ENCODE assay signal across 8 mouse cellular contexts in the genomic region with DNA sequence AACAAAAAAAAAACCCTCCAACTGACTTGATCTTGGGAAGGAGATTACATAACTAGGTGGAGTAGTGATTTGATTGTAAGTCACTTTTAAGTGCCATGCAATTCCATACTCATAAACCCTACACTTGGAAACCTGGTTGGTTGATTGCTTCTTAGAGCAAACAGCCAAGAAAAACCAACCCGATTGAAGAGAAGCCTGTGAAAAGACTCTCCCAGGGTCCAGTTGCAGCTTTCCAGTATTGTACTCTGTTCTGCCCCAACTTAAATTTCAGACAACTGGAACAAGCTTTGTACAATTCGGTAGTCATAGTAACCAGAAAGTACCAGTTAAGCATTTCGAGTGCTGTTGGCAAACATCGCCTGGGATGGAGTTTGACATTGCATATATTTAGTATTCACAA. TPM values are rescaled to one million over a fixed set of nuclear protein-coding genes. Genes with fewer than 3 reads are reported as not detected.
A peak's percentile ranks its signal among the peaks of the same experiment; 100 is the strongest.
DNase-seq lines count a peak whose midpoint lies in the region; ATAC-seq and TF ChIP-seq lines count a peak whose summit lies in the region.

No protein-coding gene starts in this region.

- 48% methylated on average over 4 of the region's 4 CpGs for WGBS in heart, embryonic 10.5 days
- 14% methylated on average over 4 of the region's 4 CpGs for WGBS in forebrain, embryonic 14.5 days
- 27% methylated on average over 4 of the region's 4 CpGs for WGBS in lung, embryonic 14.5 days

- peak overlapping the region; percentile 74 for H3K4me2 ChIP-seq in forebrain, embryonic 14.5 days (ENCODE audit: low read length)
- H3K4me2 ChIP-seq in lung, embryonic 14.5 days, result peak overlapping the region; percentile 79

- peaks cover 24% of the 10 kb centered on the region for H3K36me3 ChIP-seq in heart, embryonic 10.5 days
- H3K36me3 ChIP-seq in ES-Bruce4 (ENCODE audit: control insufficient read depth, insufficient read depth, low read length, poor library complexity, severe bottlenecking), result peaks cover 19% of the 10 kb centered on the region
- H3K36me3 ChIP-seq in forebrain, embryonic 14.5 days (ENCODE audit: control insufficient read depth, insufficient read depth, low read length), result peaks cover 26% of the 10 kb centered on the region
- H3K36me3 ChIP-seq in lung, embryonic 14.5 days (ENCODE audit: insufficient read depth), result peaks cover 24% of the 10 kb centered on the region

- no peak for TF ChIP-seq EP300 in ES-Bruce4 (IDR thresholded peaks at IDR 0.05; ENCODE audit: insufficient read depth, low read depth, low read length)

- peak overlapping the region; percentile 92 for H3K9ac ChIP-seq in ES-Bruce4 (ENCODE audit: low read depth, poor library complexity, severe bottlenecking)
- peak overlapping the region; percentile 97 for H3K9ac ChIP-seq in forebrain, embryonic 14.5 days (ENCODE audit: low read length)
- H3K9ac ChIP-seq in lung, embryonic 14.5 days, result peak overlapping the region; percentile 95

- DNase-seq in heart, embryonic 10.5 days (ENCODE audit: low spot score), result no peak
- no peak for DNase-seq in heart, adult 11 months
- peak; percentile 57 for DNase-seq in forebrain, embryonic 14.5 days (ENCODE audit: low spot score)
- peak; percentile 50 for DNase-seq in lung, embryonic 14.5 days
- DNase-seq in B cell, adult 2 months, result no peak
- DNase-seq in left cerebral cortex, adult 9 months (ENCODE audit: low spot score in 2 of 2), result no peak
- no peak for DNase-seq in right cerebral cortex, postnatal 14 days

- no peaks in the 10 kb centered on the region for H3K27me3 ChIP-seq in heart, embryonic 10.5 days (ENCODE audit: insufficient read depth, poor library complexity, severe bottlenecking)
- no peaks in the 10 kb centered on the region for H3K27me3 ChIP-seq in ES-Bruce4 (ENCODE audit: control insufficient read depth, insufficient read depth, low read length, poor library complexity, severe bottlenecking)
- no peaks in the 10 kb centered on the region for H3K27me3 ChIP-seq in forebrain, embryonic 14.5 days (replicated peaks; ENCODE audit: control insufficient read depth, insufficient read depth, low read length)
- H3K27me3 ChIP-seq in lung, embryonic 14.5 days (ENCODE audit: insufficient read depth, low read length), result no peaks in the 10 kb centered on the region

- no peak for TF ChIP-seq CTCF in ES-Bruce4 (IDR thresholded peaks at IDR 0.05; ENCODE audit: low read depth, low read length)
- TF ChIP-seq CTCF in lung, embryonic 14.5 days (IDR thresholded peaks at IDR 0.05; ENCODE audit: low read depth), result no peak

- H3K4me3 ChIP-seq in heart, embryonic 10.5 days, result peak overlapping the region; percentile 95
- peak overlapping the region; percentile 86 for H3K4me3 ChIP-seq in ES-Bruce4 (ENCODE audit: low read depth, low read length)
- H3K4me3 ChIP-seq in forebrain, embryonic 14.5 days (ENCODE audit: low read depth, low read length), result peak overlapping the region; percentile 89
- H3K4me3 ChIP-seq in lung, embryonic 14.5 days (ENCODE audit: low read depth, low read length), result peak overlapping the region; percentile 96

- no peak for ATAC-seq in forebrain, embryonic 14.5 days
- ATAC-seq in lung, embryonic 14.5 days (ENCODE audit: insufficient read depth), result no peak

- H3K27ac ChIP-seq in heart, embryonic 10.5 days, result peak overlapping the region; percentile 99
- H3K27ac ChIP-seq in ES-Bruce4 (ENCODE audit: insufficient read depth, low read length), result no peak overlapping the region
- H3K27ac ChIP-seq in forebrain, embryonic 14.5 days (ENCODE audit: low read depth, low read length), result peak overlapping the region; percentile 79; the same call in 1 of the 2 replicates
- peak overlapping the region; percentile 90 for H3K27ac ChIP-seq in lung, embryonic 14.5 days (ENCODE audit: low read depth)

- peaks cover 7% of the 10 kb centered on the region; the same call in 1 of the 2 replicates for H3K4me1 ChIP-seq in heart, embryonic 10.5 days
- H3K4me1 ChIP-seq in ES-Bruce4 (ENCODE audit: control insufficient read depth, insufficient read depth, low read length), result peaks cover 1% of the 10 kb centered on the region
- peaks cover 9% of the 10 kb centered on the region for H3K4me1 ChIP-seq in forebrain, embryonic 14.5 days (ENCODE audit: control insufficient read depth, insufficient read depth, low read length)
- peaks cover 8% of the 10 kb centered on the region for H3K4me1 ChIP-seq in lung, embryonic 14.5 days (ENCODE audit: insufficient read depth)

- no peaks in the 10 kb centered on the region for H3K9me3 ChIP-seq in heart, embryonic 10.5 days
- H3K9me3 ChIP-seq in ES-Bruce4 (replicated peaks; ENCODE audit: control insufficient read depth, insufficient read depth, low read length, poor library complexity, severe bottlenecking), result no peaks in the 10 kb centered on the region
- H3K9me3 ChIP-seq in forebrain, embryonic 14.5 days (replicated peaks; ENCODE audit: control insufficient read depth, low read length), result no peaks in the 10 kb centered on the region; the same call in 1 of the 2 replicates
- H3K9me3 ChIP-seq in lung, embryonic 14.5 days (ENCODE audit: low read depth, low read length), result no peaks in the 10 kb centered on the region

- no peak for TF ChIP-seq POLR2A in ES-Bruce4 (IDR thresholded peaks at IDR 0.05; ENCODE audit: insufficient read depth, low read length)

RNA-seq across cellular contexts. Expression of a gene that starts 0.8 kb away (rescaled TPM):
- 50.8 and 54.3 TPM in 2 replicates for polyA plus RNA-seq in heart, embryonic 10.5 days (2016; fragmentation: Nextera tagmentation; extraction: Ambion mirVana)
- polyA plus RNA-seq in ES-Bruce4 (2011; ENCODE audit: insufficient read depth, insufficient read length, low read depth, missing spikeins), result 131 and 139 TPM in 2 replicates
- polyA plus RNA-seq in forebrain, embryonic 14.5 days (2014; fragmentation: Nextera tagmentation; extraction: Ambion mirVana), result 177 and 207 TPM in 2 replicates
- 60.0 and 61.1 TPM in 2 replicates for polyA plus RNA-seq in lung, embryonic 14.5 days (2014; fragmentation: Nextera tagmentation; extraction: Ambion mirVana)

RNA-seq across cellular contexts. Expression of a gene that starts 26.0 kb away (rescaled TPM):
- 10.2 and 12.7 TPM in 2 replicates for polyA plus RNA-seq in heart, embryonic 10.5 days (2016; fragmentation: Nextera tagmentation; extraction: Ambion mirVana)
- polyA plus RNA-seq in ES-Bruce4 (2011; ENCODE audit: insufficient read depth, insufficient read length, low read depth, missing spikeins), result 56.5 and 64.2 TPM in 2 replicates
- polyA plus RNA-seq in forebrain, embryonic 14.5 days (2014; fragmentation: Nextera tagmentation; extraction: Ambion mirVana), result 4.5 and 4.7 TPM in 2 replicates
- 3.4 and 3.9 TPM in 2 replicates for polyA plus RNA-seq in lung, embryonic 14.5 days (2014; fragmentation: Nextera tagmentation; extraction: Ambion mirVana)

Comparison
In these comparisons a context has a peak if more than half of its experiments do, and no peak if none do; other contexts are left out.
1. DNase-seq: peak in forebrain, embryonic 14.5 days (single experiment) and lung, embryonic 14.5 days (single experiment); none in heart, embryonic 10.5 days (single experiment), heart, adult 11 months (single experiment), B cell, adult 2 months (0 of 2), left cerebral cortex, adult 9 months (0 of 2) and right cerebral cortex, postnatal 14 days (single experiment).
2. Peak in every context shown above with its lines, with median percentiles within 50 percentile points of each other: H3K4me3 ChIP-seq and H3K9ac ChIP-seq.